Mouse (Mus musculus) urinary bladder, postnatal 14 days (tissue): ENCODE results near the gene Eps8l2.

Source experiments
- DNase-seq: peaks from one replicate; pipeline ENCODE4 v3.0.0; 2021; ENCODE audit warnings: low spot score

Eps8l2 gene

GRCm38 (mm10) chr7:141338576-141339131 is at the start of gene Eps8l2:
Gene Eps8l2 (plus strand): TSS chr7:141338880.
- DNase-seq = peak; percentile 86

- DNase-seq = no peak
These were observed 46.6 kb upstream of the Eps8l2 start, which contains the start of gene Drd4 for GRCm38 (mm10) chr7:141291921-141292582. Gene Drd4 (plus strand): TSS chr7:141292006.

DNA sequence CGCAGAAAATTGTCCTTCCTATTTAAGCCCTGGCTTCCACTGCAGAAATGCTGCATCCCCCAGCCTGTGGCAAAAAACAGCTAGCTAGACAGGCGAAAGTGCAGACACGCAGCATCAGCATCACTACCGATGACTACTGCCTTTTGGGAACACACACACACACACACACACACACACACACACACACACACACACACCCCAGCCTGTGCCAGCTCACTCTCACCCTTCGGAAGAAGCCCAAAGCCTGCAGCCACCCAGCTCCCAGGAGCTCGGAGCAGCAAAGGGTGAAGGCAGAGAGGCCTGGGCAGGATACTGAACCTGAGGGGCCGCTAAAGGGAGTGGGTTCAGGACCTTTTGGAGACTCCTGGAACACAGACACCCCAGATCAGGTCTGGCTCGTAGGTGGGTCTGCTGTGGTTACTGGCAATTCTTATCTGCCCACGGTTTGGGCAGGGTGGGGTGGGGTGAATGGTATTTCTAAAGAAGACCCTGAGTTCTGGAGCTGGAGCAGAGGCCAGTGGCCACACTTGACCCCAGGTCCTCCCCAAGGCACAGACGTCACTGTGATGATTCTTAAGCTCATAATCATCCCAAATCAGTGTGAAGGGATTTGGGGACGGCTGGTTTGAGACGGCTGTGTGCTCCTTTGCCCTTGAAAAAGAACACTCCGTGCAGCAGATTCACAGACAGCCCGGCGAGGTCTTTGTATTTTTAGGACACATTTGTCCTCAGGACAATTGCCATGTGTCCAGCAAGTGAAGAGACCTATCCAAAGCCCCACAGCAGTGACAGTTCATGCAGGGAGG is 45.9 kb upstream of the Eps8l2 start:
- DNase-seq = no peak

DNA sequence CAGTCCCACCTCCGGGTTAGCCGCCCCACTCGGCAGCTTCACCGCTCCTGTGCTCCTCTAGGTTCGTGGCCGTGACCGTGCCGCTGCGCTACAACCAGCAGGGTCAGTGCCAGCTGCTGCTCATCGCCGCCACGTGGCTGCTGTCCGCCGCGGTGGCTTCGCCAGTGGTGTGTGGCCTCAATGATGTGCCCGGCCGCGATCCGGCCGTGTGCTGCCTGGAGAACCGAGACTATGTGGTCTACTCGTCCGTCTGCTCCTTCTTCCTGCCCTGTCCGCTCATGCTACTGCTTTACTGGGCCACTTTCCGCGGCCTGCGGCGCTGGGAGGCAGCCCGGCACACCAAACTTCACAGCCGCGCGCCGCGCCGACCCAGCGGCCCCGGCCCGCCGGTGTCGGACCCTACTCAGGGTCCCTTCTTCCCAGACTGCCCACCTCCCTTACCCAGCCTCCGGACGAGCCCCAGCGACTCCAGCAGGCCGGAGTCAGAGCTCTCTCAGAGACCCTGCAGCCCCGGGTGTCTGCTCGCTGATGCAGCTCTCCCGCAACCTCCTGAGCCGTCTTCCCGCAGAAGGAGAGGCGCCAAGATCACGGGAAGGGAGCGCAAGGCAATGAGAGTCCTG is 44.7 kb upstream of the Eps8l2 start:
- DNase-seq = peak; percentile 36

GRCm38 (mm10) chr7:141294479-141294878 is 44.2 kb upstream of the Eps8l2 start:
- no peak for DNase-seq

GRCm38 (mm10) chr7:141297926-141298650 is 40.6 kb upstream of the Eps8l2 start:
- DNase-seq = no peak

GRCm38 (mm10) chr7:141299175-141299574 is 39.5 kb upstream of the Eps8l2 start:
- DNase-seq = no peak

GRCm38 (mm10) chr7:141301386-141301785 is 37.3 kb upstream of the Eps8l2 start:
- DNase-seq = no peak

- peak; percentile 21 for DNase-seq
These were observed 35.9 kb upstream of the Eps8l2 start for GRCm38 (mm10) chr7:141302702-141303268.

DNA sequence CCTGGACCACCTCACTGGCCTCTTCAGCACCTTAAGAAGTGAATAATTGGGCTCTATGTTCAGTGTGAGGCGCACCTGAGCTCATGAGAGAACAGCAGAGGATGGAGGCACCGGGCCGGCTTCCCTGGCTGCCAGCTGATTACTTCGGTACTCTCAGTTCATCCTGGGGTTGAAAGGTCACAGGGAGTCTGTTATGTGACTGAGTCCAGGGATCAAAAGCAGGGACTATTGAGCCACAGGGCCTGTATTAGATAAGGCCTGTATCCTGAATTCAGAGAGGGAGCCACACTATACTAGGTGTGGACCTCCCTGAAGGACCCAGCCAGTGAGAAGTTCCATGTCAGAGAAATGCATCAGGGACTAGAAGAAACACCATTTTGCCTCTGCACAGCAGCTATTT is 34.1 kb upstream of the Eps8l2 start:
- no peak for DNase-seq

DNA sequence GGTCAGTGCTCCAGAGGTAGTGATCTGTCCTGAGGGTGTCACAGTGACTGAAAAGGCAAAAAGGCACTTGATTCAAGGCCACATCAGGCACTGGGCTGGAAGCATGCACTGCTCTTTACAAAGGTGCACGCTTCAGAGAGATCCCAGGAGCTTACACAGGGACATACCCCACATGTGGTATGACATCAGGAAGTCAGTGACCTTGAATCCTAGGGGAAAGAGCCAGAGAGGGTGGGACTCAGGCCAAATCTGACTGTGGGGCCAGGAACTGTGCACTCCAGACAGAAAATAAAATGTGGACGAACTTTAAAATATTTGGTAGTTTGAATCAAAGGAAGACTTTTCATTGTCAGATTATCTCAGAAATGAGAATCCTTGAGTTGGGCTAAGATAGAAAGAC is 24.3 kb upstream of the Eps8l2 start:
- DNase-seq = no peak

DNA sequence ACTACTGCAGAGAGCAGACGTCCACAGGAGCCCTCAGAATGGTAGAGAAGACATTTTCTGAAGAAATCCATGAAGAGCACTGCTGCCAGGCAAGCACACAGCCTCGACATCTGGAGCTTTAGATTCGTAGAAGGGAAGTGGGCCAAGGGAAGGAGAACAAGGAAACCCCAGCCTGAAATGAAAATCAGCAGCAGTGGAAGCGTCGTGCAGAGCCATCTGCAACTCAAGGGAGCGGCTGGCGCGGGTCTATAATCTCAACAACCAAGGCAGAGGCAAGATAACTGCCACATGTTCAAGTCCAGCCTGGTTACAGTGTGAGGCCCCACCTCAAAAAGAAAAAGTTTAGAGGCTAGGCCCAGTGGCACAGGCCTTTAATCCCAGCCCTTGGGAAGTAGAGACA is 23.6 kb upstream of the Eps8l2 start:
- DNase-seq = no peak

- peak; percentile 37 for DNase-seq
These were observed 22.7 kb upstream of the Eps8l2 start for GRCm38 (mm10) chr7:141315974-141316373.

- DNase-seq = no peak
These were observed 21.0 kb upstream of the Eps8l2 start for GRCm38 (mm10) chr7:141317619-141318132.

DNA sequence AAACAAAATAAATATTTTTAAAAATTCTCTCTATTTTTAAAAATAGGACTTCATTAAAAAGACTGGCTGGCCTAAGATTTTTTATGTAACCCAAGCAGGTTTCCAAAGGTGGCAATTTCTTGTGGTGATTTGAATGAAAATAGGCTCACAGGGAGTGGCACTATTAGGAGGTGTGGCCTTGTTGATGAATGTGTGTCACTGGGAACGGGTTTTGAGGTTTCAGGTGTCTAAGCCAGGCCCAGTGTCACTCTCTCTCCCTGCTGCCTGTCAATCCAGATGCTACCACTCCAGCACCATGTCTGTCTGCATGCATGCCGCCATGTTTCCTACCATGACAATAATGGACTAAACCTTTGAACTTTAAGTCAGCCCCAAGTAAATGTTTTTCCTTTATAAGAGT is 19.2 kb upstream of the Eps8l2 start:
- no peak for DNase-seq

DNA sequence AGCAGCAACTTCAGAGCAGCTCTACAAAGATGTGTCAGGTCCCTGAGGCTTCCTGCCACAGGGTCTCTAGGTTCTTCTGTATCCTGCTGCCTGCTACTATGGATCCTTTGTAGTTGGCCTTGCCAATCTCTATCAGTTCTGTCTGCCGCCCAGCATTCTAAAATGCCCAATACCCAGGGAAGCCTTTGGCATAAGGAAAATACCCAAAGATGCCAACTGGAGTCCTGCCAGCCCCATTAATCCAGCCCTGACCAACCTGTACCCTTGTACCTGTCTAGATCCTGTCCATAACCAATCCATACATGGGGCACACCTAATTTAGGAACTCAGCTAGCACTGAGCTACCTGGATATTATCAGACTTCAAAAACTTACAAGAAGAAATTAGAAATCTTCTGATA is 14.0 kb upstream of the Eps8l2 start:
- no peak for DNase-seq

DNA sequence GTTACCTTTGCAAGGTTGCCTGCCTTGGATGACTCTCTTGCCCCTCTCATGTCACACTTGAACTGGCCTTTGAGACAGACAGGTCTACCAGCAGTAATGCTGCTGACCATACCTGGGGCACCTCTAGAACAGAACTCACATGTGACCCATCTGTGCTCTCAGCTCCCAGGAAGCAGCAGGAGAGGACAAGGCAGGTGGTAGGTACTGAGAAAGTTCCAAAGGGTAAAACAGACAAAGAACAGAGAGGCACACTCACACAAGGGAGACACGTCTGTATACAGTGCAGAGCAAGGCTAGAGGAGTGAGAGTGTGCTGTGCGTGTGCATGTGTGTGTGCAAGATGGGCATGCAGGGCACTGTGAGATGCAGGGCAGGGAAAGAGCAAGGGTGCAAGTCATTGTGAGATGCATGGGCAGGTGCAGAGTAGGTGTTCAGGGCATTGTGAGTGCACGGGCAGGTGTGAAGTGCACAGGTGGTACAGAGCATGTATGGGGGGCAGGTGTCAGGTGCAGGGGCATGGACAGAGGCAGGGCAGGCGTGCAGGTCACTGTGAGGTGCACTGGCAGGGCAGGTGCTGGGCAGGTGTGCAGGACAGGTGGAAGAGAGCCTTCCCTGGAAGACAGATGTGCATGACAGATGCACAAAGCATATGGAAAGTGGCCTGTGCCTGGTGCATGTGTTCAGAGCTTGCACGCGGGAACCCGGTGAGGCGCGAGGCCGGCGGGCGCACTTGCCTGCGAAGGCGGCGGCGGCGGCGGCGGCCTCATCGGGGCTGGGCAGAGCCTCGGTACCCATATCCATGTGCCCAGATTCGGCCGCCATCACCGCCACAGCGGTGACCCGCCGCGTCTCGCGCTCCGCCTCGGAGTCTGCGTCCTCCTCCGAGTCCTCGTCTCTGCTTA is 11.9 kb upstream of the Eps8l2 start:
- DNase-seq = peak; percentile 31

GRCm38 (mm10) chr7:141327469-141328372 is 11.0 kb upstream of the Eps8l2 start, which contains the start of the genes Deaf1 and Tmem80:
Gene Deaf1 (minus strand): TSS chr7:141327690.
Gene Tmem80 (plus strand): TSS chr7:141327739.
- peak; percentile 100 for DNase-seq

- no peak for DNase-seq
These were observed 10.2 kb upstream of the Eps8l2 start for GRCm38 (mm10) chr7:141328373-141328990.
